Mouse (Mus musculus) bone marrow, adult 2 months (tissue): ENCODE measurements around the gene Klrg1.

Experiments used
- CTCF ChIP-seq: fragments of 200-500 bp; IDR thresholded peaks from 2 replicates; pipeline ENCODE4 v1.5.1; 2011; ENCODE audit warnings: low read length, control low read depth; ENCODE audit not compliant: control insufficient read depth, insufficient read depth
- POLR2A ChIP-seq: fragments of 200-500 bp; IDR thresholded peaks from 2 replicates; pipeline ENCODE4 v1.6.1; 2011; ENCODE audit warnings: low read depth, mild to moderate bottlenecking, control low read depth, low read length, borderline replicate concordance; ENCODE audit not compliant: control insufficient read depth

GRCm38 (mm10) chr6:122292184-122292583 lies 9.5 kb upstream of the Klrg1 start:
- no peak for TF ChIP-seq CTCF
- no peak for TF ChIP-seq POLR2A
